Mouse (Mus musculus): ENCODE data around the gene Btg1. TPM values are rescaled to one million over a fixed set of nuclear protein-coding genes. Genes with fewer than 3 reads are reported as not detected.

Gene Btg1
- total RNA-seq, 2 experiments from 2014 or later: 73.5 to 81.5 TPM

GRCm38 (mm10) chr10:96632271-96633144 is 15.7 kb downstream of the Btg1 start:
- no peak for DNase-seq

- no peak for DNase-seq
These were observed 16.3 kb downstream of the Btg1 start for GRCm38 (mm10) chr10:96633145-96633516.

- no peak for DNase-seq
These were observed 18.7 kb downstream of the Btg1 start for GRCm38 (mm10) chr10:96635472-96635871.

GRCm38 (mm10) chr10:96638477-96638876 is 21.7 kb downstream of the Btg1 start:
- no peak for DNase-seq

- DNase-seq: no peak
These were observed 25.2 kb downstream of the Btg1 start for GRCm38 (mm10) chr10:96642014-96642413.

GRCm38 (mm10) chr10:96642751-96643150 is 25.9 kb downstream of the Btg1 start:
- no peak for DNase-seq

- no peak for DNase-seq
These were observed 28.4 kb downstream of the Btg1 start for GRCm38 (mm10) chr10:96645183-96645582.

- DNase-seq: peak; percentile 19
These were observed 29.4 kb downstream of the Btg1 start for GRCm38 (mm10) chr10:96646024-96646866.

GRCm38 (mm10) chr10:96646867-96647462 is 30.2 kb downstream of the Btg1 start:
- no peak for DNase-seq

GRCm38 (mm10) chr10:96648161-96648561 is 31.4 kb downstream of the Btg1 start:
- no peak for DNase-seq

- DNase-seq: no peak
These were observed 32.7 kb downstream of the Btg1 start for GRCm38 (mm10) chr10:96649524-96649923.

GRCm38 (mm10) chr10:96652372-96652771 is 35.6 kb downstream of the Btg1 start:
- no peak for DNase-seq

GRCm38 (mm10) chr10:96653030-96653429 is 36.2 kb downstream of the Btg1 start:
- no peak for DNase-seq

GRCm38 (mm10) chr10:96654079-96654478 is 37.3 kb downstream of the Btg1 start:
- DNase-seq: no peak

- DNase-seq: no peak
These were observed 37.8 kb downstream of the Btg1 start for GRCm38 (mm10) chr10:96654576-96654975.

GRCm38 (mm10) chr10:96655066-96655465 is 38.3 kb downstream of the Btg1 start:
- DNase-seq: no peak

GRCm38 (mm10) chr10:96656176-96656575 is 39.4 kb downstream of the Btg1 start:
- DNase-seq: no peak

GRCm38 (mm10) chr10:96658906-96659305 is 42.1 kb downstream of the Btg1 start:
- no peak for DNase-seq

GRCm38 (mm10) chr10:96660280-96660985 is 43.6 kb downstream of the Btg1 start:
- DNase-seq: no peak

- no peak for DNase-seq
These were observed 46.2 kb downstream of the Btg1 start for GRCm38 (mm10) chr10:96662976-96663375.

- no peak for DNase-seq
These were observed 47.1 kb downstream of the Btg1 start for GRCm38 (mm10) chr10:96663739-96664430.
